Mouse (Mus musculus) left cerebral cortex, adult 18-20 months (tissue): ENCODE measurements at regions not wholly inside any gene's neighbourhood (a gene's known extent, or its start where the extent isn't known, plus 50 kb on each side); places are given as distances from the start of the nearest gene placed in this dataset.
A peak's percentile ranks its signal among the peaks of the same experiment; 100 is the strongest.

Experiments
- DNase-seq, 2 experiments: peaks; one replicate each; pipeline ENCODE4 v3.0.0; 2021 to 2022; ENCODE audit warnings: low spot score in 2 of 2, mixed read lengths in 1 of 2

DNA sequence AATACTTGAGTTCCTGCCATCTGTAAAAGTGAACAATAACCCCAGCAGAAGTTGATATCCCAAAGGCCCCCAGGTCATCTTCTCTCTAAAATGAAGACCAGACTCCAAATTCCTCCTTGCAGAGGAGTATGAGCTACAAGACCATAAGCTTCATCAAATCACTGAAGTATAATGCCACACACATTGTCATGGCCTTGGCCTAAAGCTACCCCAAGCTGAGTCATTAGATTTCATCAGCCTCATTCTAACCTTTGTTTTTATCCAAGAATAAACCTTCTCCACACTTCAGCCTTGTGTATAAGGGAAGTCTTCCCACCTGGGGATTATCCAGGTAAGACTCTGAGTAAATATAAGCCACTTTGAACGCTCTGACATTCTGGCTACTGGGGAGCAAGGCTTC lies 289.3 kb downstream of the Psat1 start:
- no peak for DNase-seq

DNA sequence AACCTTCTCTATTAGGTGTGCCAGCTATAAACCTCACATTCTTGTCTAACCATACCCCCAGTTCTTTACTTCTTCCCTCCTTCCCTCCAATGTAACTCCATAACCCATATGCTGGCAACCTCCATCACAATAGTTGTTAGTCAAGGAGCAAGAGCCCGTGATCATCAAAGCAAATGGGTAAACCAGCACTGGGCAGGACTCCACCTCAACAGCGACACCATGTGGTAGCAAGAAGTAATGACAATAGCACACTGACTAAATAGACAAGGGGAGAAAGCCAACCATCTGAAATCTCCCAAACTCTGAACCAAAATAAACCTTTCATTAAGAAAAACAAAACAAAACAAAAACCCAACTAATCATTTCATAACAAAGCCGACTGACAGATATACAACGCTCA lies 297.8 kb downstream of the Psat1 start:
- DNase-seq, result peak; percentile 37 to 60

DNA sequence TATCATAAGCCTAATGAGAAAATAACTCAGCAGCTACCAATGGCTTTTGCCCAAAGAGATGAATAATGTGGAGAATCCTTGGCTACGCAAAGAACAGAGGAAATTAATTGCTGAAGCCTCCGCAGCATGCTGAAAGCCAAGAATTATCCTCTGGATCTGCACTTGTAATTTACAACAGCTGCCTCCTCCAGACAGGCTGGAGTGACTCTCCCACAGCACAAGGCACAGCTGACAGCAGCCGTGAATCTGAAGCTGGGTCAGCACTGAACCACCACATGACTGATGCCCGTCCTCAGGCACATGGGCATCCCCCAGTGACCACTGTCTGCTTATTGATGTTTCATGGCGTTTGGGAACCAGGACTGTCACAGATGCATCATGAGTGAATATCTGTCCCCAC lies 299.8 kb downstream of the Psat1 start:
- DNase-seq, result peak in 1 of 2 experiments; percentile 3

DNA sequence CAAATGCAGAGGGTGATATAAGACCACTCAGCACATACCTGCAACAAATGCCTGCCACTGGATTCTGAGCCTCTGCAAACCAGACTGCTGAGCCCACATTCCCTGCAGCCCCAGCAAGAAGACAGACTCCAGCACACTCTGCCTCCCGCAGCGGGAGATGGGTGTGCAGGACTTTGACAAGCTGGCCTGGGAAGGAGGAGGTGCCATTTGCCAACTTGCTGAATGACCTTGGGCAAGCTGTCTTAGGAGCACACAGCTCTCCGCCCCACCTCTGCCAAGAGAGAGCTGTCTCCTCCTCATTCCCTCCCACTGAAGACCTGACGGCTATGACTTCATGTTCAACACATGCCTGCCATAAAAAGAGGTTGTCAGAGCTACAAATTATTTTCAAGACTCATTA lies 302.4 kb downstream of the Psat1 start:
- peak in 1 of 2 experiments; percentile 5 for DNase-seq

DNA sequence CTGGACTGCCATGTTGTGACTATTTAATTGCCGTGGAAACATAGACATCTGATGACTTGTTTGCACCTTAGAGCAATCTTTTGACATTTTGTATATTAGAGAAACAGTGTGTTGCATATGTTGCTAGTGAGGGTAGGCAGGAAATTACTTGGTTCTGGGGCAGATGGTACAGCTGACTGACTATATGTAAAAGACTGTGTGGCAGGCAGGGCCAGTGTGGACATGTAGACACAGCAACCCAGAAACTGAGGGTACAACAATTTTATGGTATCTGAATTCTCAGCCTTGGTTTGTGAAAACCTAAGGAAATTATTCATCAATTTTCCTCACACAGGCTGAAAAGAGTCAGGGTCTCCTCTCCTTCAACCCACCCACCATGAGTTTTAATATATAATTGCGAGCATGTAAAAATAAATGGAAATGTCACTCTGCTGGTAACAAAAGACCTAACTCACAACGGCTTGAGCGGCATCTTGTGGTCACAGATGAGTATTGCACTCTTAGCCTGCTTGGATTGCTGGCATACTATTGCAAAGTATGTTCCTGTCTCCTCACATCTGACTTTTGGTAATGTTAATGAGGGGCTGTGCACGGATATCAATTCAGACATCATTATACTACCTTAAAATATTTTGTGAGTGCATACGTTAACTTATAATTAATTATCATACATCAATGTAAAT lies 329.8 kb downstream of the Psat1 start:
- DNase-seq, result peak; percentile 61 to 76

DNA sequence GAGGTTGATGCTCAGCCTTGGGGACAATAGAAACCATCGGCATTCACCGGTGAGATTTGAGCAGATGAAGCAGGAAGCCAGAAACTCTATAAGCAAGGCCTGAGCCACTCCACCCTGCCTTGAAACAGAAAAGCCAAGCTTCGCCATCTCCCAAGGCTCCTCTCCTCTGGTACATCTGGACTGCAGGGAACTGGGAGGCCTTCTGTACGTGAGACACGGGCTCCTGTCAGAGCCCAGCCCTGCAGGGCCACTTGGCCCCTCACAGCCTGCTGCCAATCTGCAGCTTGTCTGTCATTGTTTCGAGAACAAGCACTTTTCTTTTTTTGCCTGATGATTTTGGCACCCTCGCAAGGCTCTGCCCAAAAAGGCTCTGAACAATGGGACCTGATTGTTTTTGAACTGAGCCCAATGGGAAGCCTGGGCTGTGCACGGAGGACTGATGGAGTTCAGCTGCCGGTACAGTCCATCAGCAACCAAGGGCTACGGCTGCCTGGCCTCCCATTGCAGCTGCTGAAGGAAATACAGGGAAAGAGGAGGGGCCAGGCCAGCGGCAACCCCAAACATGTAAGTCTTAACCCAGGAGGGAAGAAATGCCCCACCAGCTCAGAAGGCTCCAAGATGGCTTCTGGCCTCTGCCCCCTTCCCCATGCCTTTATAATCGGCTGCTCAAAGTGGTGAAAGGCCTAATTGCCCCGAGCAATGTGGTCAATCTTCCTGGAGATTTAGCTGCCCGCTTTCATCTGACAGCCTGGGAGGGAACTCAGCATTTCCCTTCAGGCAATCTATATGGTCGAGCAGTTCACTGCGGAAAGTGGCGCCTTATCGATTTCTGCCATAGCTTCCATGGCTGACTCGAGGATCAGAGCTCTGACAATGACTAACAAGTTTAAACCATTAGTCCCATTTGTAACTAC lies 332.2 kb downstream of the Psat1 start:
- DNase-seq, result no peak

DNA sequence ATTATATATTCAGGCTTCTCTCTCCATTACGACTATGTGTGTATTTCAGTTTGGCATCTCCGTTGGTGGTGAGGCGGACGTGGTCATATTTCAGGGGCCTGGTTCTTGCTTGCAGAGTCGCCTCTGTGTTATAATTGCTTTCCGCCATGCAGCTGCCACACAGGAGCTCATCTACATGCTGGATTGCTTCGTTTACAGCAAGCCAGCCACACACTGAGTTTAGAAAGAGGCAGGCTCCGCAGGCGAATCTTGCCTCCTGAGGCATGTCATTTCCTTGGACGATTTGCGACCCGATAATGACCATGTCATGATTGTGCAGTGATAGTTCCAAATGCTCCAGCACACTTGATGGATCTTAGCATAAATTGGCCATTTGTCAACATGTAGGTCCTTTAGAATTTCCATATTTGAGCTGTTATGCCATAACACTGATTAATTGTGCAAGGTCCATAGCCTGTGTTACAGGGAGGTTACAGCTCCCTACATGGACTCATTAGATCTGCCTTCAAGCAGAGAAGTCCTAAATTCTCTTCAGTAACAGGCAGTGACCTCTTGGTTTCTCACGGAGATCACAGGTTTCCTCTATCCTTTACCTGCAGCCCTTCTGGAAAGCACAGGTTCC lies 335.9 kb downstream of the Psat1 start:
- no peak for DNase-seq

DNA sequence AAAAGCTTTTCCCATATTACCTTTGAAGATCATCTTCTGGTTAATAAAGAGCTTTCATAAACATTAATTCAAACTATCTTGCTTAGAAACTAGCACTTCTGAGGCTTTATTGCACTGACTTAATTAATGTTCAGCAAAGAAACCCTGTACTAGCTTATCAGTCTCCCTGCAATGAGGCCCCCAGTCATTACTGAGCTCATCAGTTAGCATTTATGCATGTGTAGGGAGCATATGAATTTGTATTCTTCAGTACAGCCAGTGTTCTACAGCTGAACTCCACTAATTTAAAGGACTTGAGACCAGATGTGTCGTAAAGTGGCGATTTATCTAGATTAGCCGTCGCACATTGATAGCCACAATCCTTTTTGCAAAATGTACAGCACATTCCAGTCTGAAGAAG lies 340.7 kb downstream of the Psat1 start:
- DNase-seq, result no peak

DNA sequence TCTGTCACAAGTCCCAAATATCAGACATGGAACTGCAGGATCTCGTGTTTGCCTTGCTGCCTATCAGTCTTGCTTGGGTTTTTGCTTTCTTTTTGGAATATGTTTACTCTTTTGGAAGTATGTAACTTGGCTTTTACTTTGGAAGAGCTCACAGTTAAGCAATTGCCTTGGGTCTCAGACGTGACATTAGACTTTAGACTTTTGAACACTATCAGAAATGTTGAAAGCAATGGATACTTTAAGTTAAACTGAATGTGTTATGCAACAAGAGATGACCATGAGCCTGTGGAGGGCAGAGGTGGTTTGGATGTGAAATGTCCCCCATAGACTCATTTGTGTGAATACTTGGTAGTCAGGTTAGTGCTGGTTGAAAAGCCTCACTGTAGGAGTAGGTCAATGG lies 354.3 kb downstream of the Psat1 start:
- DNase-seq, result no peak

DNA sequence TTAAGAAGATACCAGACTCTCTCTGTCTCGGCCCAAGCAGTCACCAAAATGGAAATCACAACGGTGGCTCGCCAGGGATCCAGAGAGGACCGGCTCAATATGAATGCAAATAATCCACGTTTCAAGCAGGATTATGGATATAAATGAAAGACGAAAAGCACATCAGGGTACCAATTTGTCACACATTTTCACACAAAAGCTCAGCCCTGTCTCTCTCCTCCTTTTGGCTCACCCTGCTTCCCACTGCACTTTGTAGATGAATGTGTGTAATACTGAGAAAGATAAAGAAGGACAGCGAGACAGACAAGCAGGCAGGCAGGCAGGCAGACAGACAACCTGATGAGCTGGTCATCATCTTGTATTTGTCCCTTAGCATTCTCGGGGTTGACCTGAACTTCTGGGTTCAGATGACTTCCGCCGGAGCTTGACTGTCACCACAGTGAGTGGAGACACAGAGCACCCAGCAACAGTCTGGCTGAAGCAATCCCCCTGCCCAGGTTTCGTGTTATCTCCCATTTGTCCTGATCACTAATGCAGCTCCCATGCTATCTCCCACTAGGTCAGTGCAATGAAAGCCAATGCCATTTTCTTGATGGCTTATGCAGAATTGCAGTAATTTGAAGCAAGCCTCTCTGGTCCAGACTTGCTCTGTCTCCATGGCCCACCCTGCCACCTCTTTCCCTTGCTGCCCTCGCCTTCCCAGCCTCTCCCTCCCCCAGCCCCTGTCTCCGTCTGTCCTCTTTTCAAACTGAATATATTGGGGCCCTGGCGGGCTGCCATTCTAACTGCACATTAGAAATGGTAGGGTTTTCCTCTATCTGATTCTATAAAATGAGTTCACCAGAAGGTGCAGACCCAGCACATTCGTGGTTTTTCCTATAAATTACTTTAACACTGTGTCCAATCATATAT lies 363.1 kb downstream of the Psat1 start:
- no peak for DNase-seq

DNA sequence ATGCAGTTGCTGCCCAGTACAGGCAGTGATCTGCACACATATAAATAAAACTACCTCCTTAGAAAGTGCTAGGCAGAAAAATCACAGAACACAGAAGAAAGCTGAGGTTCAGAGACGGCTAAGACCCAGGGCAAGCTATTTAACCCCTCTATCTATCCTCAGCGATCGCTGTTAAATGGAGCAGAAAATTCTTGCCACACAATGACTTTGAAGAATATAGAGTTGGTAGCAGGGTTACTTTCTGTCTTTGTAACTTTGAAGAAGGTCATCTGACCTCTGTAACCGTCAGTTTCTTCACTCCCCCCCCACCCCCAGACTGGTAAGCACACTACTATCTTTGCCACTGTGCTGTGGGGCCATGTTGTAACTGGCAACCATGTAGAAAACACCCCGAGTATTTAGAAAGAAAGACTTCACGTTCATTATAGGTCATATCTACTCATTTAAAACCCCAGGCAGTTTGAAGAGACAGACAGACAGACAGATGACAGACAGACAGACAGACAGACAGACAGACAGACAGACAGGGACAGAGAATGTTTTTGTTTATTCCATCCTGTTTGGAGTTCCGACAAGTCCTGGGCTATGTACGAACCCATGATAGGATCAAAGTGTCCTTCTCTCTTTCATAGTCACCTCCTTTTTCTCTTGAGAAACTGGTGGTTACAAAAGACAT lies 363.9 kb downstream of the Psat1 start:
- DNase-seq, result no peak

DNA sequence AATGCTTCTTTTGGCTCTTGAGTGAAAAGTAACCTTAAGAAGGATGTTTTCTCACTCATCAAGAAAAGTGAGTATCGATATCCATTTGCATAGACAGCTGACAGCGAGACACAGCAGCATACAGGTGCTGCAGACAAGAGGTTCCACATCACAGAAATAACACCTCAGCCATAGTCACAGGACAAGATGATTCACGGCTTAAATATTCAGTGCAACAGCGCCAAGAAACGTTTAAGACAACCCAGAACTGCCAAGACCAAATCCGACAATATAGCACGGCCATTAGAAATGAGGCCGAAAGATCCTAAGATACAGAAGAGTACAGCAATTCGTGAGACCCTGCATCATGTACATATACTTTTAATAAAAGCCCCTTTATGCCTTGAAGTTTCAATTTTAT lies 375.9 kb downstream of the Psat1 start:
- DNase-seq, result no peak

DNA sequence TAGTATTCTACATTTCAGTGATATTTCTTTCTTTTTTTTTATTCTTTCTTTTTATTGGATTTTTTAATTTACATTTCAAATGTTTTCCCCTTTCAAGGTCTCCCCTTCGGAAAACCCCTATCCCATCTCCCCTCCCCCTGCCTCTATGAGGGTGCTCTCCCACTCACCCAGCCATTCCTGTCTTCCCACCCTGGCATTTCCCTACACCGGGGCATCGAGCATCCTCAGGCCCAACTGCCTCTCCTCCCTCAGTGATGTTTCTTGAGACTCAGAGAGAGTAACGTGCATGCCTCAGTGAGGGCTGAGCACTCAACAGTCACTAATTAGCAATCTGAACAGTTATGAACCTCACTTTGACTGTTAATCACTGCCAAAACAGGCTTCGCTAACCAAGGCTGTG lies 385.6 kb downstream of the Psat1 start:
- DNase-seq, result no peak

DNA sequence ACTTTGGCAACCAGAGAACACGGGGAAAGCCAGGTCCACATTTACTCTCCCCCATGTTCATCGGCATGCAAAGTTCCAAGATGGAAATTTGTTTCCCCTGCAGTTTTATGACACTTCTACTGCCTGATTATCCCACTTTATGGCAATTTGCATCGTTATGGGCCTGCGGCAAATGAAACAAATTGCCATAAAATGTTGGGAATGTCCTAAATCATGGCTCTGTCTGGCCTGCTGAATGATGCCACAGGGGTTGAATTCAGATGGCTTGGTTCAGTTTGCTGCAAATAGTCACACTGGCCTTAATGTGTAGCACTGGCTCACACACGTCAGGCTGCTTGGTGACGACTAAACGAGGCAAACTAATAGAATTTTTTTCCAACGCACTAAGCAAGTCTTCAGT lies 393.2 kb downstream of the Psat1 start:
- no peak for DNase-seq

DNA sequence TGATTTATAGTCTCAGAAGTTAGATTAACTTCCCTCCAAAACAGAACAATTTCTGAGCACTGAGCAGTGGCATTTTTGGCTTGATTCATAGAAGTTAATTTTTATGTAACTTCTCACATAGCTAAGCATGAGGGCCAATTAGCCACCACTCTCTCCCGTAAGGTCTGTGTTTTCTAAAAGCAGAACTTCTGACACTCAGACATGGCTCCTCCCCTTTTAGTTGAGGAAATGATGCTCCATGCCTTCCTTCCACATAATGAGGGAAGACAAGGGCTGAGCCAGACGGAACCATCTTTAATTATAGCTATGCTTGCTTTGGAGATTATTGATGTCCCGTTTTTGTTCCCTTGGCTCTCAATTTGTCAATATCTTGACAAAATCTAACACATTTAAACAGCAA lies 429.3 kb downstream of the Psat1 start:
- no peak for DNase-seq

DNA sequence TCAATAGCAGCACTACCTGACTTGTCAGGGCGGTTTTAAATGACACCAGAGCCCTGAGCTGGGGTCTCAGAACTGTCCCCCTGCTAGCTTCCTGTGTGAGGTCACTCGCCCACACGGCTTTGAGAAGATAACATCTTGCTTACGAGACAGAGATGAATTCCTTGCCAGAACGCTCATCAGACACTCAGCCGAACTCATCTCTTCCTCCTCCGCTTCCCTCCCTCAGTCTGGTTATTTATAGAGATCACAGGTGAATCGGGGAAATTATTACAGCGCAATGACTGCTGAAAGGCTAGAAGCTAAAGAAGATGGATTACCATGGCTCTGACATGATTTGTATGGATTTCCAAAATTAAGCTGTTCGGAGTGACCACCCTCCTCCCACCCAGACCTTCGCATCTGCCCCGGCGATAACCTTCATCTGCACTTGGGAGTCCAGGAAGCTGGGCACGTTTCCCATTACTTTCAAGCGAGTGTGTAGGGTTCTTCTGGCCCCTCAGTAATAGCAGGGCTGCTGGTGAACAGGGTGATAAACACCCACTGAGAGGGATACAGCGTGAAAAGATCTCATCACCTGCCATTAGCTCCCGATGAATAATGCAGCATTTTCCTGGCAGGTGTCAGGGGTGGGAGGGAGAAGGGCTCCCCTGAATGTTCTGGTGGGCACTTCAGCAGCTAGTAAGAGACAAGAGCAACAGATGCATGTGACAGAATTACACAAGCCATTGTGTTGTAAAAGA lies 430.4 kb downstream of the Psat1 start:
- DNase-seq, result peak; percentile 5 to 26

DNA sequence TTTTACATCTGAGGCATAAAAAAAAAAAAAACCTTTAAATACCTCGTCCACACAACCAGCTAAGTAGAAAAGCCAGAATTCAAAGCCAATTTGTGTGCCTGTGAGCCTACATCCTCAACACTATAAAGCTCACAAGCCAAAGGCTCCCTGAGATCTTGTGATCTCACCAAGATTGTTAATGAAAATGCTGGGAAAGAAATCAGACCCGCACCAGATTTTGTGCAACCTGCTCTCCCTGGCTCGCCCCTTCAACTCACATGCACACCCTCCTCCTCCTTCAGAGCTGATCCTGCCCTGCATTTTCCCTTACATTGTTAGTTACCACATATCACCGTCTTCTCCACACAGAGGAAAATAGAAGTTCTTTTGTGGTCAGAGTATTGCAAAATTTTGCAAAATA lies 433.9 kb downstream of the Psat1 start:
- DNase-seq, result no peak

DNA sequence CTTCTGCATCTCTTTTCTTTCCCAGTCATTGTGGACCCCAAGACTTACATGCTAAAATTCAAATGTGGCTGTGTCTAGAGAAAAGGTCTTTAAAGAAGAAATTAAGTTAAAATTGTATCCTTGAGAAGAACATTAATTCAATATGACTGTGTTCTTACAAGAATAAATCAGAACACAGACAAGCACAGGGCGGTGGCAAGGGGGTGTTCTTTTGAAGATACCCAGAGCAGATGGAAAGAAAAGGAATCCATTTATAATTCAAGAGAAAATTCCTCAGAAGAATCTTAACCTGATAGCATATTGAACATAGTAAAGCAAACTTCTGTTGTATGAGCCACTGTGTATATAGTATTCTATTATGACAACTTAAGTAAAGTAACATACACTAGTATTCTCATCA lies 436.7 kb downstream of the Psat1 start:
- DNase-seq, result no peak

DNA sequence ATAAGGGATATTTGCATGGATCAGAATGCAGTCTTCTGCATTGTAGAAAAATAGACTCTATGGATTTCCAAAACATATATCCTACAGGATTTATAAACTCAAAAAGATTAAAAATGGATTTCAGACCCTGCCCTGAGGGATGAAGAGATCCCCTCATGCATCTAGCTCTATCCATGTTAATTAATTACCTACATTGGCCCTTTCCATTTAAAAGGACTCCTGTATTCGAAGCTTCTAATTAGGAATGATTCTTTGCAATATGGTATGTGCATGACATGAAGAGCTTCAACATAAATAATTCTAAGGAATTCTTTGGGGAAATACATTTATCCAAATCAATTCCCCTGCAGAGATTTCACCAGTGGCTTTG lies 444.2 kb downstream of the Psat1 start:
- DNase-seq, result no peak
